Mouse (Mus musculus) embryonic facial prominence, embryonic 13.5 days (tissue): ENCODE data around the gene Camkmt. TPM values are rescaled to one million over a fixed set of nuclear protein-coding genes. Genes with fewer than 3 reads are reported as not detected.

Experiments
- ATAC-seq: fragments of 200-750 bp; cut with Nextera tagmentation; 2 replicates; pipeline ENCODE4 v1.8.0; 2017; ENCODE audit warnings: low read depth; ENCODE audit not compliant: insufficient number of reproducible peaks, insufficient read depth, low FRiP score, low TSS enrichment
- H3K27ac ChIP-seq: fragments of 300-500 bp; sonication (generic); 2 replicates; pipeline ENCODE4 v1.5.1; 2015; ENCODE audit warnings: moderate library complexity, mild to moderate bottlenecking, inconsistent platforms
- H3K27me3 ChIP-seq: fragments of 300-500 bp; sonication (generic); 2 replicates; pipeline ENCODE4 v1.6.1; 2015; ENCODE audit warnings: mild to moderate bottlenecking, inconsistent platforms
- H3K36me3 ChIP-seq: fragments of 300-500 bp; sonication (generic); 2 replicates; pipeline ENCODE4 v1.6.1; 2015; ENCODE audit warnings: mild to moderate bottlenecking, inconsistent platforms
- H3K4me1 ChIP-seq: fragments of 300-500 bp; sonication (generic); 2 replicates; pipeline ENCODE4 v1.6.1; 2015; ENCODE audit warnings: inconsistent platforms
- H3K4me2 ChIP-seq: fragments of 300-500 bp; sonication (generic); 2 replicates; pipeline ENCODE4 v1.6.1; 2015; ENCODE audit warnings: moderate library complexity, mild to moderate bottlenecking, inconsistent platforms
- H3K4me3 ChIP-seq: fragments of 300-500 bp; sonication (generic); 2 replicates; pipeline ENCODE4 v1.5.1; 2015; ENCODE audit warnings: mild to moderate bottlenecking, inconsistent platforms
- H3K9ac ChIP-seq: fragments of 300-500 bp; sonication (generic); 2 replicates; pipeline ENCODE4 v1.6.1; 2015; ENCODE audit warnings: mild to moderate bottlenecking, inconsistent platforms
- H3K9me3 ChIP-seq: fragments of 300-500 bp; sonication (generic); 2 replicates; pipeline ENCODE4 v1.6.1; 2016; ENCODE audit warnings: inconsistent platforms
- WGBS: fragments of 180-500 bp; shearing (Covaris S2); methylation state at CpG from one replicate; pipeline ENCODE4 v1.1.7; 2015; ENCODE audit warnings: mixed read lengths; 5-methylcytosine and 5-hydroxymethylcytosine counted together
- polyA plus RNA-seq: library from polyadenylated mRNA; unstranded; fragments of >200 nt; fragmentation: Nextera tagmentation; extraction: Ambion mirVana; gene quantifications from 2 replicates; pipeline ENCODE4 v1.2.1, GENCODE M21; 2015

Camkmt gene
- 16.3 and 16.4 TPM in 2 replicates for polyA plus RNA-seq

GRCm38 (mm10) chr17:85090120-85091099 is at the start of gene Camkmt, which contains the start of gene Prepl:
Gene Camkmt (plus strand): TSS chr17:85090552.
Gene Prepl (minus strand): TSS chr17:85090241.
- under 1% methylated on average over 62 of the region's 63 CpGs for WGBS

DNA sequence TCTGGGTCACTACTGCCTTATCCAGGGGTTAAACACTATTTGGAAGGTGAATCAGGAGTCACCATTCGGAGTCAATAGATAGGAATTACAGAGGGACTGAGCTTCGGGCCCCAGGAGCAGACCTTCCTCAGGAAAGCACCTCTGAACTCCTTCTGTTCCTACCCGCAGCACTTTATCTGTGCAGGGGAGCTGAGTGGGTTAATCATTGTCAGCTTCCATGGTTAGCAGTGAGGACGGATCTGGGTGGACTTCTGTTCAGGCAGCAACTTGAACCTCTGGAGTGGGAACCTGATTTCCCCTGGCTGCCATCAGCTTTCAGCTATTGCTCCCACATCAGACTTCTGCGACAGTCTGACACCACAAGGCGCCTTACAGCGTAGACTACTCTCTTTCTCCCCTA is 49.4 kb upstream of the Camkmt start:
- H3K27ac ChIP-seq = no peak overlapping the region
- H3K4me3 ChIP-seq = no peak overlapping the region
- no peak for ATAC-seq
- WGBS = 78% methylated on average over 7 of the region's 7 CpGs
- H3K4me2 ChIP-seq = no peak overlapping the region
- no peaks in the 10 kb centered on the region for H3K27me3 ChIP-seq
- H3K36me3 ChIP-seq = no peaks in the 10 kb centered on the region
- no peak overlapping the region for H3K9ac ChIP-seq
- no peaks in the 10 kb centered on the region for H3K9me3 ChIP-seq
- H3K4me1 ChIP-seq = no peaks in the 10 kb centered on the region

More at GRCm38 (mm10) chr17:85090120-85091099, at the start of gene Camkmt, which contains the start of gene Prepl:
- Histone ChIP-seq H3K4me2 (peak within 1 kb of the TSS; percentile 77), H3K4me3 (peak within 1 kb of the TSS; percentile 96), H3K9ac (peak within 1 kb of the TSS; percentile 87), H3K27ac (peak within 1 kb of the TSS; percentile 85), H3K36me3 (no peaks in the 10 kb centered on the region), H3K9me3 (no peaks in the 10 kb centered on the region), H3K4me1 (peaks cover 19% of the 10 kb centered on the region), H3K27me3 (no peaks in the 10 kb centered on the region)
- ATAC-seq = peak; percentile 99

- Histone ChIP-seq H3K27ac (no peak overlapping the region), H3K9ac (no peak overlapping the region), H3K36me3 (no peaks in the 10 kb centered on the region), H3K27me3 (no peaks in the 10 kb centered on the region), H3K4me3 (no peak overlapping the region), H3K4me1 (no peaks in the 10 kb centered on the region), H3K9me3 (no peaks in the 10 kb centered on the region), H3K4me2 (no peak overlapping the region)
- no peak for ATAC-seq
- 77% methylated on average over 6 of the region's 6 CpGs for WGBS
Observed at GRCm38 (mm10) chr17:85042419-85042818, 47.9 kb upstream of the Camkmt start.

GRCm38 (mm10) chr17:85043404-85043816 is 46.9 kb upstream of the Camkmt start:
- Histone ChIP-seq H3K36me3 (no peaks in the 10 kb centered on the region), H3K27ac (no peak overlapping the region), H3K9ac (no peak overlapping the region), H3K27me3 (no peaks in the 10 kb centered on the region), H3K4me2 (no peak overlapping the region), H3K4me1 (no peaks in the 10 kb centered on the region), H3K4me3 (no peak overlapping the region), H3K9me3 (no peaks in the 10 kb centered on the region)
- 80% methylated on average over 6 of the region's 6 CpGs for WGBS
- ATAC-seq = no peak

DNA sequence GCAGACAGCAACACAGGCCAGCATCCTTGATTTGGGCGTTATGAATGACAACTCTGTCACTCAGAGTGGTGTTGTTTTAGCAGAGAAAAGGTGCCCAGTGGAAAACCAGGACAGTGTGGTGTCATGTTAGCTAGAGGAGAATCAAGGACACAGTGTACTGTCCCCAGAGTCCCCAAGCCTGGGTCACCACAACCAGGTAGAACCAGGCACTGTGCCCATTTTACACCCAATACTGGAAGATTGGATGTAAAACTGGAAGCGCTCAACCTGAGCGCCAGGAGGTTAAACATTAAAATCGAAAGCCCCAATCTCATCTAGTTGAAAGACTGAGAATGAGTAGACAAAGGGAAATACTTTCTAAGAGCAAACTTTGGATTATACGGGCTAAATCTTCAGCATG is 45.9 kb upstream of the Camkmt start:
- Histone ChIP-seq H3K9me3 (no peaks in the 10 kb centered on the region), H3K4me2 (no peak overlapping the region), H3K4me3 (no peak overlapping the region), H3K27ac (no peak overlapping the region), H3K27me3 (no peaks in the 10 kb centered on the region), H3K4me1 (no peaks in the 10 kb centered on the region), H3K36me3 (no peaks in the 10 kb centered on the region), H3K9ac (no peak overlapping the region)
- ATAC-seq = no peak
- WGBS = 89% methylated on average over 5 of the region's 5 CpGs

DNA sequence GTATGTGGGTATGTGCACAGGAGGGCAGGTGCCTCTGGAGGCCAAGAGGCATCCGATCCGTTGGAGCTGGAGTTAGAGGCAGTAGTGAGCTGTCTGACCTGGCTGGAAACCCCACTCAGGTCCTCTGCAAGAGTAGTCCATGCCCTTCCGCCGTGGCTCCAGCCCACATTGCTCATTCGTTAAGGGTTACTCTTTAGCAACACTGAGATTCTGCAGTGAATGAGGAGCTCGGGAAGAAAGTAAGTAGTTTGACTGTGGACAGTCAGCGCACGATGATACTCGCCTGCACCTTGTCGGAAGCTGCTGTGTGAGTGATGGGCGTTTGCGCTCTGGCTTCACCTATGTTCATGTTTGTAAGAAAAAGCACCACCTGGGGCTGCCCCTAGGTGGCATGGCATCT is 45.2 kb upstream of the Camkmt start:
- no peak overlapping the region for H3K27ac ChIP-seq

DNA sequence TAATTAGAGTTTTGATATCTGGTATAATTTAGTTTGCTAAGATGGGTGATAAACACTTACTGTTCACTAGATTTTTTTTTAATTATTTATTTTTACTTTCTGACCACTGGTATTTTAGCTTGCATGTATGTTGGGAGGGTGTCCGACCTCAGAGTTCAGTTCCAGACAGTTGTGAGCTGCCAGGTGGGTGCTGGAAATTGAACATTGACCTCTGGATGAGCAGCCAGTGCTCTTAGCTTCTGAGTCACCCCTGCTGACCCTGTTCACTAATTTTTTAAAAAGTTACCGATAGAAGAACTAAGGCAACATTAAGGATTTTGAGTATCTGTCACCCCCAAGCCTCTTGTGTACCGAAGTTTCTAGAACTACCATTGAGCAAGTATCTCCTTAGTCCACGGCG is 42.0 kb upstream of the Camkmt start:
- H3K27ac ChIP-seq = no peak overlapping the region
- H3K4me3 ChIP-seq = no peak overlapping the region
- H3K4me2 ChIP-seq = no peak overlapping the region
- no peaks in the 10 kb centered on the region for H3K9me3 ChIP-seq
- H3K27me3 ChIP-seq = no peaks in the 10 kb centered on the region
- H3K36me3 ChIP-seq = no peaks in the 10 kb centered on the region
- no peak overlapping the region for H3K9ac ChIP-seq
- WGBS = 91% methylated on average over 5 of the region's 5 CpGs
- no peak for ATAC-seq
- H3K4me1 ChIP-seq = no peaks in the 10 kb centered on the region

More for the DNA sequence above, 45.2 kb upstream of the Camkmt start:
- Histone ChIP-seq H3K4me3 (no peak overlapping the region), H3K27me3 (no peaks in the 10 kb centered on the region), H3K36me3 (no peaks in the 10 kb centered on the region), H3K4me1 (no peaks in the 10 kb centered on the region), H3K9ac (no peak overlapping the region), H3K9me3 (no peaks in the 10 kb centered on the region), H3K4me2 (no peak overlapping the region)
- 88% methylated on average over 12 of the region's 12 CpGs for WGBS
- ATAC-seq = no peak

- Histone ChIP-seq H3K27ac (no peak overlapping the region), H3K9me3 (no peaks in the 10 kb centered on the region), H3K4me2 (no peak overlapping the region), H3K36me3 (peaks cover 10% of the 10 kb centered on the region), H3K4me3 (no peak overlapping the region), H3K9ac (no peak overlapping the region), H3K4me1 (no peaks in the 10 kb centered on the region), H3K27me3 (no peaks in the 10 kb centered on the region)
- WGBS = 85% methylated on average over 7 of the region's 7 CpGs
- ATAC-seq = no peak
Observed at GRCm38 (mm10) chr17:85058276-85058675, 32.1 kb upstream of the Camkmt start.

DNA sequence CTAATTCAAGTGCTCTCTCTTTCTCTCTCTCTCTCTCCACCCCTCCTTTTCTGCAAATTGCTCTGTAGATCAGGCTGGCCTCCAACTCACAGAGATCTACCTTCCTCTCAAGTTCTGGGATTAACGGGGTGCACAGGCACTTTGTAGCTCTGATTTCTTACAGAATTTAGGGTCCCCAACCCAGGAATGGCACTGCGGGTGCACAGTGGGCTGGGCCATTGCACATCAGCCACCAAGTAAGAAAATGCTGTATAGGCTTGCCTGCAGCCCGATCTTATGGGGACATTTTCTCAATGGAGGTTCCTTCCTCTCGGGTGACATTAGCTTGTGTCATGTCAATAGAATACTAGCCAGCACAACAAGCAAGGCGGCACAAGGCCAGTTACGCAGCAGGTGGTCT is 31.2 kb upstream of the Camkmt start:
- WGBS = 93% methylated on average over 6 of the region's 6 CpGs
- H3K4me2 ChIP-seq = no peak overlapping the region
- peaks cover 17% of the 10 kb centered on the region for H3K36me3 ChIP-seq
- H3K9me3 ChIP-seq = no peaks in the 10 kb centered on the region
- H3K4me3 ChIP-seq = no peak overlapping the region
- H3K27me3 ChIP-seq = no peaks in the 10 kb centered on the region
- no peak overlapping the region for H3K9ac ChIP-seq
- H3K27ac ChIP-seq = no peak overlapping the region
- H3K4me1 ChIP-seq = no peaks in the 10 kb centered on the region
- no peak for ATAC-seq

- WGBS = 86% methylated on average over 7 of the region's 7 CpGs
- no peak overlapping the region for H3K4me2 ChIP-seq
- no peak overlapping the region for H3K4me3 ChIP-seq
- no peaks in the 10 kb centered on the region for H3K9me3 ChIP-seq
- no peak overlapping the region for H3K27ac ChIP-seq
- no peaks in the 10 kb centered on the region for H3K4me1 ChIP-seq
- H3K27me3 ChIP-seq = no peaks in the 10 kb centered on the region
- no peak for ATAC-seq
- no peak overlapping the region for H3K9ac ChIP-seq
- H3K36me3 ChIP-seq = peaks cover 54% of the 10 kb centered on the region
Observed at GRCm38 (mm10) chr17:85063560-85063959, 26.8 kb upstream of the Camkmt start.

DNA sequence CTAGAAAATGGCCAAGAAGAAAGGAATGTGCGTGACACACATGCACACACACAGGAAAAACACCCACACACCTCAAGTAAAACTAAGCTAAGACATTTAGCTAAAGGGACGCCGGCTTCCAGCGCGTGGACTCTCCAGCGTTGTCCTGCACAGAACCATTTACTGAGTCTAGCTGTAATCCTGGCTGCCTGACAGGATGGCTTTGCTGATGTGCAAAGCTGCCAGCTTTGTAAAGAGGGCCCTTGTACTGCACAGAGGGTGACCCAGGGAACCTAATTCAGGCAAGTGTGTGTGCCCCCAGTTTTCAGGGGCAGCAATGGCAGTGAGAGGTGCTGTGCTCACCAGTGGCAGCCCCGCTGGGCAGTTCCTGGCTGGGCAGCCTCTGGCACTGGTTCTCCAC is 23.0 kb upstream of the Camkmt start:
- no peak overlapping the region for H3K27ac ChIP-seq
- ATAC-seq = no peak
- H3K9me3 ChIP-seq = no peaks in the 10 kb centered on the region
- H3K9ac ChIP-seq = no peak overlapping the region
- no peak overlapping the region for H3K4me3 ChIP-seq
- H3K27me3 ChIP-seq = no peaks in the 10 kb centered on the region
- H3K36me3 ChIP-seq = peaks cover 84% of the 10 kb centered on the region
- 93% methylated on average over 7 of the region's 7 CpGs for WGBS
- H3K4me2 ChIP-seq = no peak overlapping the region
- peaks cover under 1% of the 10 kb centered on the region for H3K4me1 ChIP-seq

GRCm38 (mm10) chr17:85070658-85071057 is 19.7 kb upstream of the Camkmt start:
- H3K36me3 ChIP-seq = peaks cover 62% of the 10 kb centered on the region
- 56% methylated on average over 6 of the region's 6 CpGs for WGBS
- no peak for ATAC-seq

More at GRCm38 (mm10) chr17:85070658-85071057, 19.7 kb upstream of the Camkmt start:
- no peak overlapping the region for H3K9ac ChIP-seq
- H3K4me3 ChIP-seq = no peak overlapping the region
- H3K4me1 ChIP-seq = peaks cover 10% of the 10 kb centered on the region
- H3K27me3 ChIP-seq = no peaks in the 10 kb centered on the region
- no peak overlapping the region for H3K4me2 ChIP-seq
- no peak overlapping the region for H3K27ac ChIP-seq
- no peaks in the 10 kb centered on the region for H3K9me3 ChIP-seq
